Mouse (Mus musculus) hindbrain, embryonic 15.5 days (tissue): ENCODE results near the gene Olfr749. TPM values are rescaled to one million over a fixed set of nuclear protein-coding genes. Genes with fewer than 3 reads are reported as not detected.
"Not testable (repeated sequence)": the region's sequence is repeated elsewhere in the genome, so short reads cannot be mapped to it uniquely, and the experiment has no call there.

Experiments
- ATAC-seq: fragments of 200-750 bp; cut with Nextera tagmentation; 2 replicates; pipeline ENCODE4 v1.8.0; 2017; ENCODE audit warnings: low read depth, moderate number of reproducible peaks, moderate TSS enrichment; ENCODE audit not compliant: low FRiP score
- H3K27ac ChIP-seq: fragments of 300-500 bp; sonication (generic); replicated peaks from 2 replicates; pipeline ENCODE4 v1.5.1; 2015; ENCODE audit warnings: mild to moderate bottlenecking, inconsistent platforms
- H3K27me3 ChIP-seq: fragments of 300-500 bp; sonication (generic); 2 replicates; pipeline ENCODE4 v1.6.1; 2015; ENCODE audit warnings: control low read depth, inconsistent platforms
- H3K36me3 ChIP-seq: fragments of 300-500 bp; sonication (generic); 2 replicates; pipeline ENCODE4 v1.6.1; 2015; ENCODE audit warnings: control low read depth, inconsistent platforms
- H3K4me1 ChIP-seq: fragments of 300-500 bp; sonication (generic); replicated peaks from 2 replicates; pipeline ENCODE4 v1.6.1; 2015; ENCODE audit warnings: control low read depth, inconsistent platforms
- H3K4me2 ChIP-seq: fragments of 300-500 bp; sonication (generic); 2 replicates; pipeline ENCODE4 v1.6.1; 2015; ENCODE audit warnings: moderate library complexity, mild to moderate bottlenecking, inconsistent platforms
- H3K4me3 ChIP-seq: fragments of 300-500 bp; sonication (generic); 2 replicates; pipeline ENCODE4 v1.5.1; 2015; ENCODE audit warnings: mild to moderate bottlenecking, inconsistent platforms
- H3K9ac ChIP-seq: fragments of 300-500 bp; sonication (generic); 2 replicates; pipeline ENCODE4 v1.6.1; 2015; ENCODE audit warnings: inconsistent platforms
- H3K9me3 ChIP-seq: fragments of 300-500 bp; sonication (generic); 2 replicates; pipeline ENCODE4 v1.6.1; 2016; ENCODE audit warnings: control low read depth, inconsistent platforms
- WGBS: fragments of 180-500 bp; shearing (Covaris S2); methylation state at CpG from one replicate; pipeline ENCODE4 v1.1.7; 2015; 5-methylcytosine and 5-hydroxymethylcytosine counted together
- polyA plus RNA-seq: library from polyadenylated mRNA; unstranded; fragments of >200 nt; fragmentation: Nextera tagmentation; extraction: Ambion mirVana; gene quantifications from 2 replicates; pipeline ENCODE4 v1.2.1, GENCODE M21; 2015

Gene Olfr749
- not detected in 2 replicates for polyA plus RNA-seq

- H3K4me3 ChIP-seq: no peak within 1 kb of the TSS
- H3K9ac ChIP-seq: no peak within 1 kb of the TSS
- H3K4me2 ChIP-seq: no peak within 1 kb of the TSS
- H3K4me1 ChIP-seq: no peaks in the 10 kb centered on the region
- no peaks in the 10 kb centered on the region for H3K9me3 ChIP-seq
- H3K36me3 ChIP-seq: no peaks in the 10 kb centered on the region
- ATAC-seq: no peak
- no peaks in the 10 kb centered on the region for H3K27me3 ChIP-seq
- H3K27ac ChIP-seq: no peak within 1 kb of the TSS
Measured at GRCm38 (mm10) chr14:50744994-50745393, at the start of gene Olfr749. Olfr749 (minus strand) TSS chr14:50745094.

- WGBS: 19% methylated on average over 2 of the region's 2 CpGs
Measured at GRCm38 (mm10) chr14:50788157-50788556, 43.3 kb upstream of the Olfr749 start.

GRCm38 (mm10) chr14:50785251-50785637, 40.4 kb upstream of the Olfr749 start, which contains the start of gene Ttc5:
Ttc5 (minus strand) TSS chr14:50785519.
- H3K27ac ChIP-seq: peak within 1 kb of the TSS; percentile 90
- H3K9me3 ChIP-seq: no peaks in the 10 kb centered on the region
- H3K36me3 ChIP-seq: peaks cover 14% of the 10 kb centered on the region
- H3K27me3 ChIP-seq: no peaks in the 10 kb centered on the region
- peak within 1 kb of the TSS; percentile 75 for H3K4me3 ChIP-seq
- H3K4me1 ChIP-seq: peaks cover 18% of the 10 kb centered on the region
- peak within 1 kb of the TSS; percentile 68 for H3K9ac ChIP-seq
- H3K4me2 ChIP-seq: peak within 1 kb of the TSS; percentile 55
- ATAC-seq: peak; percentile 97
- 0% methylated on average over 21 of the region's 21 CpGs for WGBS

More at GRCm38 (mm10) chr14:50788157-50788556, 43.3 kb upstream of the Olfr749 start:
- H3K27me3 ChIP-seq: no peaks in the 10 kb centered on the region
- H3K9ac ChIP-seq: no peak overlapping the region
- H3K4me1 ChIP-seq: peaks cover 13% of the 10 kb centered on the region
- no peaks in the 10 kb centered on the region for H3K9me3 ChIP-seq
- no peak overlapping the region for H3K27ac ChIP-seq
- no peak overlapping the region for H3K4me2 ChIP-seq
- H3K36me3 ChIP-seq: no peaks in the 10 kb centered on the region
- no peak overlapping the region for H3K4me3 ChIP-seq
- no peak for ATAC-seq

DNA sequence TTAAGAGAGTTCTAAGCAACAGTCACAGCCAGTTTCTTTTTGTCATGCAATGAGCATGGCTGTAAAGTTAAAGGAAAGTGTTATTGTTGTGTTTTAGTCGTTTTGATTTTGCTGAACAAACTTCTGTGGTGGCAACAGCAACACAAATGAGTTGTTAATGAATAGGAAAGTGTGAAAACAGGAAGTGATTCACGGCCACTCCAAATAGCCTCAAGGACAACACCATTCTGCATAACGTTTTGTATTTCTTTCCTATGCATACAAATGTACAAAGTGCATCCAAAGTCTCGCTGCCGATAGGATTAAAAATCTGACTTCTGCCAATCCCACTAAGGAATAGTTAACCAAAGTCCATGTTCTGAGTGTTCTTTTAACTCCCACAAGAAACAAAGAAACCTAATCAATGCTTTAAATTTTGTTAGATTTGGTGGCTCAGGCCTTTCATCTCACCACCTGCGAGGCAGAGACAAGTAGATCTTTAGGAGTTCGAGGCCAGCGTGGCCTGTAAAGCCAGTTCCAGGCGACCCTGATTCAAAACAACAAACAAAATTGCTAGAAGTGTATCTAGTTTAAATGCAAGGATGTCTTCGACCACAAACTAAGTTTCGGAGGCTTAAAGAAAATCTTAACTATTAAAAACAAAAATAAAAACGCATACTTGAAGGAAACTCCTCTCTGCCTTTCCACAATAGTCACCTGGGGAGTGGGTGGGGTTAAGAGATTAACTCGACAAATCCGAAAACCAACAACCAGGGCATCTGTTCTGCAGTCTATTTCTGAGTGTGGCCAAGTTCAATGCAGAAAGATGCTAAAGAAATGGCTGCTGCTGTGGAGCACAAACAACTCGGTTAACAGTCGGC, 39.7 kb upstream of the Olfr749 start:
- H3K36me3 ChIP-seq: peaks cover 19% of the 10 kb centered on the region
- no peaks in the 10 kb centered on the region for H3K27me3 ChIP-seq
- peaks cover 18% of the 10 kb centered on the region for H3K4me1 ChIP-seq
- H3K9ac ChIP-seq: peak overlapping the region; percentile 68
- peak overlapping the region; percentile 55 for H3K4me2 ChIP-seq
- H3K9me3 ChIP-seq: no peaks in the 10 kb centered on the region
- H3K4me3 ChIP-seq: peak overlapping the region; percentile 75
- ATAC-seq: no peak
- 26% methylated on average over 16 of the region's 16 CpGs for WGBS
- H3K27ac ChIP-seq: peak overlapping the region; percentile 90

GRCm38 (mm10) chr14:50782166-50782565, 37.3 kb upstream of the Olfr749 start:
- ATAC-seq: no peak
- Histone ChIP-seq H3K27ac (no peak overlapping the region), H3K27me3 (no peaks in the 10 kb centered on the region), H3K36me3 (peaks cover 33% of the 10 kb centered on the region), H3K9ac (no peak overlapping the region), H3K4me1 (peaks cover 18% of the 10 kb centered on the region), H3K4me3 (no peak overlapping the region), H3K9me3 (no peaks in the 10 kb centered on the region), H3K4me2 (no peak overlapping the region)
- 97% methylated on average over 3 of the region's 3 CpGs for WGBS

- no peaks in the 10 kb centered on the region for H3K9me3 ChIP-seq
- H3K27ac ChIP-seq: no peak overlapping the region
- peaks cover 67% of the 10 kb centered on the region for H3K36me3 ChIP-seq
- ATAC-seq: no peak
- H3K27me3 ChIP-seq: no peaks in the 10 kb centered on the region
- no peak overlapping the region for H3K4me2 ChIP-seq
- H3K9ac ChIP-seq: no peak overlapping the region
- H3K4me1 ChIP-seq: no peaks in the 10 kb centered on the region
- no peak overlapping the region for H3K4me3 ChIP-seq
- 82% methylated on average over 2 of the region's 2 CpGs for WGBS
Measured at GRCm38 (mm10) chr14:50771342-50771741, 26.4 kb upstream of the Olfr749 start.

- ATAC-seq: no peak
- no peaks in the 10 kb centered on the region for H3K4me1 ChIP-seq
- H3K27ac ChIP-seq: no peak overlapping the region
- no peak overlapping the region for H3K4me3 ChIP-seq
- H3K9ac ChIP-seq: no peak overlapping the region
- H3K27me3 ChIP-seq: no peaks in the 10 kb centered on the region
- 91% methylated on average over 6 of the region's 6 CpGs for WGBS
- H3K4me2 ChIP-seq: no peak overlapping the region
- no peaks in the 10 kb centered on the region for H3K9me3 ChIP-seq
- peaks cover 55% of the 10 kb centered on the region for H3K36me3 ChIP-seq
Measured at GRCm38 (mm10) chr14:50765736-50766135, 20.8 kb upstream of the Olfr749 start.

DNA sequence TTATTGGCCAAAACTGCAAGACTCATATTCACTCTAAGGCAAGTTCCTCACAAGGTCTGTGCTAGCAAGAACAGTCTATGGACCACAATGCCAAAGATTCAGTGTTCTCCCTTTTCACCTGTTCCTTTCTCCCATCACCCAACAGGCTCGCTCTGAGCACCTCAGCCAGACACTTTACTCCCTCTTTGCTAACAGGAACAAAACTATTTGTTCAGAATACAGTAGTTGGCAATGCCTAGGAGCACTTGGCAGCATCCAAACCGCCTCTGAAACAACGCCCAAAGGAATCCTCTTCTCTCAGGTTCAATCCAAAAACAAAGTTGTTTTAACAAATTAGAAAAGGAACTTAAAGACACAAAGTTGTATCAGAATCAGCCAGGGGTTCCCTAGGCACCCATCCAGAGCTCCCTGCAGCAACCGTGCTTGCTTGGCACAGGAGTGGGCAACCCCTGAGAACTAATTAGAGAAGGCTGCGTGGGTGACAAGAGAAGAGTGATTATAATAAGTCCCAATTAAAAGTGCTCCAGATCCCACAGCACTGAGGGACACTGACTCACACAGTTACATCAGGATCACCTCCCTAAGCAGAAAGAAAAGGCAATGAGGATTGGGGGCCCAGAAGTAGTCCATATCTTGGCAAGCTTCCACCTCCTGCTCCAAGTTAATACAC, 13.7 kb upstream of the Olfr749 start:
- Histone ChIP-seq H3K4me3 (no peak overlapping the region), H3K36me3 (peaks cover 8% of the 10 kb centered on the region; the same call in 1 of the 2 replicates), H3K27ac (no peak overlapping the region), H3K4me2 (no peak overlapping the region), H3K9ac (no peak overlapping the region), H3K9me3 (no peaks in the 10 kb centered on the region), H3K4me1 (no peaks in the 10 kb centered on the region), H3K27me3 (no peaks in the 10 kb centered on the region)
- no peak for ATAC-seq
- WGBS: 72% methylated on average over 5 of the region's 5 CpGs

DNA sequence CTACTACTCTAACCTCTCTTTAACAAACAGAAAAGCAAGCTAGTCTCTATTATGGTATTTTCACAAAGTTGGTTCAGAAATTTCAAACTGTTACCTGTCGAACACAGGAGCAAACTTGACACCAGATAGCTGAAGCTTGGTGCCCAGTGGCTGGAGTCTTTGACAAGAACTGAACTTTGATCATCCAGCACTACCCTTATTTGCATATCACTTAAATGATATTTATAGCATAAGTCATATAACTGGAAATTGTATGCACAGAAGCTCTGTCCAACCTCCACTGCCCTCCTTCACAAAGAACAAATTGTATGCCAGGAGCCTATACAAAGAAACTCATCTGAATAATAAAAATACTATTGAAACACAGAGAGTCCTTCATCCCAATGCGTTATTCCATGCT, 3.3 kb downstream of the Olfr749 start:
- Histone ChIP-seq H3K27me3 (no peaks in the 10 kb centered on the region), H3K4me1 (no peaks in the 10 kb centered on the region), H3K9ac (no peak overlapping the region), H3K27ac (no peak overlapping the region), H3K9me3 (no peaks in the 10 kb centered on the region), H3K4me3 (no peak overlapping the region), H3K36me3 (no peaks in the 10 kb centered on the region), H3K4me2 (no peak overlapping the region)
- 77% methylated on average over 2 of the region's 2 CpGs for WGBS
- ATAC-seq: no peak

DNA sequence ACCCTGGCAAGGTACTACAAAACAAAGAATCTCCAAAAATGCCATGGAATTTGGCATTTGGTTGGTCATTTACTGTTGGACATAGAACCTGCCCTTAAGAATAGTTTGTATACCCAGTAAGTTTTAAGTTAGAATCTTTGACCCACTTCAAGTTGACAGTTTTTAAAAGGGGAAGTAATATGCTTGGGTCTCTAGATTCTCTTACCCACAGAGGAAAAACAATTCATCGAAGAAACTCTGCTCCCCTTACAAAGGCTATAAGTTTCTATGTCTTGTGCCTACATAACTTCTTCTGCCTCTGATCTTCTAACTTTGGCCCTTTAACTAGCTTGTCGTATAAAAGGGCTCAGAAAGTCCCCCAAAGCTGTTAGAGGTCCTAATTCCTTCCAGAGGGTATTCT, 4.6 kb downstream of the Olfr749 start:
- ATAC-seq: no peak
- no peak overlapping the region for H3K27ac ChIP-seq
- H3K9ac ChIP-seq: no peak overlapping the region
- WGBS: 69% methylated on average over 2 of the region's 2 CpGs
- no peaks in the 10 kb centered on the region for H3K9me3 ChIP-seq
- H3K4me2 ChIP-seq: no peak overlapping the region
- no peaks in the 10 kb centered on the region for H3K4me1 ChIP-seq
- no peak overlapping the region for H3K4me3 ChIP-seq
- no peaks in the 10 kb centered on the region for H3K36me3 ChIP-seq
- no peaks in the 10 kb centered on the region for H3K27me3 ChIP-seq

- not testable (repeated sequence) for H3K9me3 ChIP-seq, H3K4me1 ChIP-seq, H3K4me2 ChIP-seq, H3K36me3 ChIP-seq, H3K27me3 ChIP-seq, H3K27ac ChIP-seq, ATAC-seq, H3K4me3 ChIP-seq, H3K9ac ChIP-seq
- WGBS: 84% methylated on average over 4 of the region's 4 CpGs
Measured at GRCm38 (mm10) chr14:50722371-50722770, 22.5 kb downstream of the Olfr749 start.

DNA sequence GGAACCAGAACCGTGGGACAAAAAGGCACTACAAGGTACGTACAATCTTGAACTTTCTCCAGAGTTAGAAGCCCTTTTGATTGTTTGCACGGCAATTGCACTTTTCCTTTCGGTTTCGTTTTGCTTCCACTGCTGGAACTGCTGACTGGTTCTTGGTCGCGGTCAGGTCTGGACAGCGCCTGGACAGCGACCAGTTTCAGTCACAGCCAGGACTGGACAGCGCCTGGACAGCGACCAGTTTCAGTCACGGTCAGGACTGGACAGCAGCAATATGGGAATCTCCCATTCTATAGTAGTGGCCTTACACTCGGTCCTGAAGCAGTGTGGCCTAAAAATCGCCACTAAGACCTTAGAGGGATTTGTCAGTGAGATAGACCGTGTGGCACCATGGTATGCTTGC, 25.0 kb downstream of the Olfr749 start:
- H3K4me1 ChIP-seq, H3K9ac ChIP-seq, H3K36me3 ChIP-seq, H3K27me3 ChIP-seq, H3K4me2 ChIP-seq, ATAC-seq, H3K4me3 ChIP-seq, H3K9me3 ChIP-seq, H3K27ac ChIP-seq: not testable (repeated sequence)
- WGBS: 91% methylated on average over 15 of the region's 15 CpGs
